ENCODE assay signal across 18 mouse cellular contexts in the genomic region with DNA sequence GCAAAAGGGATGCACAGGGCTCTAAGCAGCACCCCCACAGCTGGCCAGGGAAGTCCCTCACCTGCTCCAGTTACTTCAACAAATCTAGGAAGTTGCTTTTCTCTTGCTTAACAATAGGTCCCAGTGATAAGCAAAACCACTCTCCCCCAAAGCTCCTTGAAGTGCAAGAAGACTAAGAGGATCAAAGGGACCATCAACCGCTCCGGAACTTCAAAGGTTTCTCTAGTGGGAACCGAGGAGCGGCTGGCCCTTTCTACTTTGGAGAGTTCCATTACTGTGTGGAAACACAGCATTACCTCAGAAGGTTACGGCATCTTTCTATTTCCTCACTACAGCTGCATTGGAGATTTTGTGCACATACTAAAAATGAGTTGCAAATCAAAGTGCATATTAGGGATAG. TPM values are rescaled to one million over a fixed set of nuclear protein-coding genes. Genes with fewer than 3 reads are reported as not detected.
A peak's percentile ranks its signal among the peaks of the same experiment; 100 is the strongest.
DNase-seq lines count a peak whose midpoint lies in the region; ATAC-seq and TF ChIP-seq lines count a peak whose summit lies in the region.
"Had no signal": no experiment of that assay in that cellular context is flagged by ENCODE, and none has a peak within 500 bp of the region (broad histone marks: within the 10 kb centered on the region; RNA-seq: fewer than 3 reads in every experiment).

No protein-coding gene starts in this region.

- TF ChIP-seq CTCF in brain, embryonic 14.5 days (IDR thresholded peaks at IDR 0.05; ENCODE audit: borderline replicate concordance, extremely low read depth, insufficient read depth, insufficient read length), result no peak

- no peaks in the 10 kb centered on the region for H3K4me1 ChIP-seq in embryonic facial prominence, embryonic 14.5 days (ENCODE audit: control insufficient read depth, insufficient read depth, low read length)
- H3K4me1 ChIP-seq in embryonic facial prominence, embryonic 10.5 days, result no peaks in the 10 kb centered on the region
- H3K4me1 ChIP-seq: heart, embryonic 13.5 days; hindbrain, embryonic 10.5 days; limb, embryonic 12.5 days; liver, embryonic 15.5 days had no signal

- peak; percentile 11 for DNase-seq in embryonic facial prominence, embryonic 14.5 days (ENCODE audit: low spot score)
- no peak for DNase-seq in embryonic facial prominence, embryonic 10.5 days (ENCODE audit: low spot score)
- DNase-seq in CD8-positive naive resting alpha-beta T cell, adult 2 months (ENCODE audit: low read depth in 2 of 2, low spot score in 2 of 2), result peak; percentile 37 to 39
- peak; percentile 57 for DNase-seq in brain, embryonic 14.5 days (ENCODE audit: low read depth)
- DNase-seq in thymus, postnatal 0 days (ENCODE audit: low spot score), result peak; percentile 71
- no peak for DNase-seq in layer of hippocampus, postnatal 14 days (ENCODE audit: low spot score in 2 of 2)
- no peak for DNase-seq in kidney, adult 9 months
- DNase-seq: adrenal gland, postnatal 36 days; cerebellum, adult 11 months; gastrocnemius, postnatal 14 days; kidney, postnatal 25 days; layer of hippocampus, postnatal 36 days had no signal

- H3K27ac ChIP-seq in embryonic facial prominence, embryonic 14.5 days (replicated peaks; ENCODE audit: low read depth, low read length), result no peak overlapping the region
- H3K27ac ChIP-seq in embryonic facial prominence, embryonic 10.5 days (replicated peaks), result no peak overlapping the region
- H3K27ac ChIP-seq: heart, embryonic 13.5 days; hindbrain, embryonic 10.5 days; limb, embryonic 12.5 days; liver, embryonic 15.5 days had no signal

- no peak overlapping the region for H3K4me2 ChIP-seq in embryonic facial prominence, embryonic 14.5 days (ENCODE audit: low read depth, low read length)
- H3K4me2 ChIP-seq: heart, embryonic 13.5 days; limb, embryonic 12.5 days; liver, embryonic 15.5 days had no signal

- H3K9me3 ChIP-seq in embryonic facial prominence, embryonic 14.5 days (ENCODE audit: control insufficient read depth, low read length), result no peaks in the 10 kb centered on the region
- H3K9me3 ChIP-seq in embryonic facial prominence, embryonic 10.5 days, result no peaks in the 10 kb centered on the region
- H3K9me3 ChIP-seq: heart, embryonic 13.5 days; hindbrain, embryonic 10.5 days; limb, embryonic 12.5 days; liver, embryonic 15.5 days had no signal

- 26% methylated on average over 5 of the region's 5 CpGs for WGBS in embryonic facial prominence, embryonic 14.5 days
- WGBS in embryonic facial prominence, embryonic 10.5 days, result 27% methylated on average over 5 of the region's 5 CpGs

- H3K4me3 ChIP-seq in embryonic facial prominence, embryonic 14.5 days (ENCODE audit: low read depth, low read length), result no peak overlapping the region
- H3K4me3 ChIP-seq in embryonic facial prominence, embryonic 10.5 days, result no peak overlapping the region
- H3K4me3 ChIP-seq: heart, embryonic 13.5 days; hindbrain, embryonic 10.5 days; limb, embryonic 12.5 days; liver, embryonic 15.5 days; myocyte had no signal

- H3K36me3 ChIP-seq in embryonic facial prominence, embryonic 14.5 days (ENCODE audit: control insufficient read depth, insufficient read depth, low read length), result no peaks in the 10 kb centered on the region
- no peaks in the 10 kb centered on the region for H3K36me3 ChIP-seq in embryonic facial prominence, embryonic 10.5 days (replicated peaks)
- H3K36me3 ChIP-seq: heart, embryonic 13.5 days; hindbrain, embryonic 10.5 days; limb, embryonic 12.5 days; liver, embryonic 15.5 days had no signal

- H3K27me3 ChIP-seq in embryonic facial prominence, embryonic 14.5 days (replicated peaks; ENCODE audit: control insufficient read depth, insufficient read depth, low read length), result no peaks in the 10 kb centered on the region
- no peaks in the 10 kb centered on the region for H3K27me3 ChIP-seq in embryonic facial prominence, embryonic 10.5 days (replicated peaks; ENCODE audit: low read depth, poor library complexity, severe bottlenecking)
- H3K27me3 ChIP-seq: heart, embryonic 13.5 days; limb, embryonic 12.5 days; liver, embryonic 15.5 days had no signal

- TF ChIP-seq POLR2A in brain, embryonic 14.5 days (IDR thresholded peaks at IDR 0.05; ENCODE audit: borderline replicate concordance, extremely low read depth, insufficient read depth, insufficient read length, poor library complexity, severe bottlenecking), result no peak

- ATAC-seq in embryonic facial prominence, embryonic 14.5 days (ENCODE audit: low read depth), result no peak
- ATAC-seq: intestine, embryonic 16.5 days had no signal

- no peak overlapping the region for H3K9ac ChIP-seq in embryonic facial prominence, embryonic 14.5 days (ENCODE audit: low read depth, low read length)
- H3K9ac ChIP-seq: heart, embryonic 13.5 days; limb, embryonic 12.5 days; liver, embryonic 15.5 days had no signal

RNA-seq across cellular contexts. Expression of gene Naa30, which starts 16.5 kb away (rescaled TPM):
- 13.3 and 14.0 TPM in 2 replicates for polyA plus RNA-seq in embryonic facial prominence, embryonic 14.5 days (2014; fragmentation: Nextera tagmentation; extraction: Ambion mirVana)
- 8.5 and 8.7 TPM in 2 replicates for polyA plus RNA-seq in embryonic facial prominence, embryonic 10.5 days (2016; fragmentation: Nextera tagmentation; extraction: Ambion mirVana)
- polyA plus RNA-seq in brain, embryonic 14.5 days (2012; rRNA removed), result 26.7 and 29.2 TPM in 2 replicates
- polyA plus RNA-seq in thymus, postnatal 0 days (2015; fragmentation: Nextera tagmentation; extraction: Ambion mirVana), result 8.9 and 13.0 TPM in 2 replicates
- 10 to 100 TPM; 34.3 to 36.4 TPM for total RNA-seq in layer of hippocampus, postnatal 14 days (2021)

Comparison
In these comparisons a context has a peak if more than half of its experiments do, and no peak if none do; other contexts are left out.
1. DNase-seq: peak in embryonic facial prominence, embryonic 14.5 days (single experiment), CD8-positive naive resting alpha-beta T cell, adult 2 months (2 of 2), brain, embryonic 14.5 days (single experiment) and thymus, postnatal 0 days (single experiment); none in embryonic facial prominence, embryonic 10.5 days (single experiment), layer of hippocampus, postnatal 14 days (0 of 2) and kidney, adult 9 months (single experiment).